Mouse (Mus musculus): ENCODE measurements around the gene Psma7. TPM values are rescaled to one million over a fixed set of nuclear protein-coding genes. Genes with fewer than 3 reads are reported as not detected.

Gene Psma7
- 600 and 641 TPM in 2 replicates for polyA plus RNA-seq (2021; fragmentation: Nextera tagmentation)
- long read RNA-seq, experiment 1, transcript Psma7-201 (7 exons, 914 nt) = major isoform, 115 of 158 reads
- long read RNA-seq, experiment 1, partial matches to known transcripts = 15 of 158 reads
- long read RNA-seq, experiment 1, other reads (novel, unspliced or antisense) = 23 of 158 reads
- long read RNA-seq, experiment 2, transcript Psma7-201 (7 exons, 914 nt) = major isoform, 374 of 506 reads
- long read RNA-seq, experiment 2, partial matches to known transcripts = 103 of 506 reads
- long read RNA-seq, experiment 2, other reads (novel, unspliced or antisense) = 28 of 506 reads

GRCm38 (mm10) chr2:180042256-180042857, at the start of gene Psma7, which contains the start of gene Ss18l1:
Gene Psma7 (minus strand): TSS chr2:180042433.
Gene Ss18l1 (plus strand): TSS chr2:180042509.

GRCm38 (mm10) chr2:180070481-180071453, 28.5 kb upstream of the Psma7 start, which contains the start of gene Mtg2:
Gene Mtg2 (plus strand): TSS chr2:180070588.

GRCm38 (mm10) chr2:180024401-180025098, 17.7 kb downstream of the Psma7 start, which contains the start of gene Lsm14b:
Gene Lsm14b (plus strand): TSS chr2:180024987.

Other genes starting within 250 kb of the Psma7 start
- gene Taf4, start 65.8 kb downstream of the Psma7 start, polyA plus RNA-seq (2021; fragmentation: Nextera tagmentation) = 0.85 and 1.2 TPM in 2 replicates
- 2.1 and 2.7 TPM in 2 replicates for gene Lsm14b, start 17.4 kb downstream of the Psma7 start, polyA plus RNA-seq (2021; fragmentation: Nextera tagmentation)
- 13.3 and 16.0 TPM in 2 replicates for gene Ss18l1, start 76 bp upstream of the Psma7 start, polyA plus RNA-seq (2021; fragmentation: Nextera tagmentation)
- 17.7 and 21.4 TPM in 2 replicates for gene Mtg2, start 28.2 kb upstream of the Psma7 start, polyA plus RNA-seq (2021; fragmentation: Nextera tagmentation)
- 52.0 and 77.2 TPM in 2 replicates for gene Hrh3, start 62.1 kb upstream of the Psma7 start, polyA plus RNA-seq (2021; fragmentation: Nextera tagmentation)
- 23.2 and 33.8 TPM in 2 replicates for gene Osbpl2, start 76.9 kb upstream of the Psma7 start, polyA plus RNA-seq (2021; fragmentation: Nextera tagmentation)
- 113 and 133 TPM in 2 replicates for gene Adrm1, start 129.1 kb upstream of the Psma7 start, polyA plus RNA-seq (2021; fragmentation: Nextera tagmentation)
- 0.70 and 0.72 TPM in 2 replicates for gene Lama5, start 183.4 kb upstream of the Psma7 start, polyA plus RNA-seq (2021; fragmentation: Nextera tagmentation)
- gene Rps21, start 214.9 kb upstream of the Psma7 start, polyA plus RNA-seq (2021; fragmentation: Nextera tagmentation) = 2,420 and 3,364 TPM in 2 replicates
- 5.1 and 6.5 TPM in 2 replicates for gene Cables2, start 231.1 kb upstream of the Psma7 start, polyA plus RNA-seq (2021; fragmentation: Nextera tagmentation)
- not detected in 2 replicates for gene Rbbp8nl, start 247.4 kb upstream of the Psma7 start, polyA plus RNA-seq (2021; fragmentation: Nextera tagmentation)